Mouse (Mus musculus): Measurements from ENCODE around the gene Adk.

DNA sequence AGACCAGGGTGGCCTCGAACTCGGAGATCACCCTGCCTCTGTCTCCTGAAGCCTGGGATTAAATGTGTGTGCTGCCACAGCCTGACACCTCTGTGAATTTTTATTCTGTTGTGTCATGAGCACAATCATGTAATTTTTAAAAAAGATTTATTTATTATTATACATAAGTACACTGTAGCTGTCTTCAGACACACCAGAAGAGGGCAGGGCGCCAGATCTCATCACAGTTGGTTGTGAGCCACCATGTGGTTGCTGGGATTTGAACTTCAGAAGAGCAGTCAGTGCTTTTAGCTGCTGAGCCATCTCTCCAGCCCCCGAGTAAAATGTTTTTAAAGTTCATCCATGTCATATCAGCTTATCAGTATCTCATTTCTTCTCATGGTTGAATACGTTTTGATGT is 33.3 kb downstream of the Adk start:
- TF ChIP-seq CTCF (IDR thresholded peaks at IDR 0.05; ENCODE audit: control insufficient read depth, insufficient read depth, low read length) = no peak
- no peak for TF ChIP-seq POLR2A (IDR thresholded peaks at IDR 0.05; ENCODE audit: borderline replicate concordance, control insufficient read depth, low read depth, low read length)
